Mouse (Mus musculus): ENCODE results near the gene Arl4c.

DNA sequence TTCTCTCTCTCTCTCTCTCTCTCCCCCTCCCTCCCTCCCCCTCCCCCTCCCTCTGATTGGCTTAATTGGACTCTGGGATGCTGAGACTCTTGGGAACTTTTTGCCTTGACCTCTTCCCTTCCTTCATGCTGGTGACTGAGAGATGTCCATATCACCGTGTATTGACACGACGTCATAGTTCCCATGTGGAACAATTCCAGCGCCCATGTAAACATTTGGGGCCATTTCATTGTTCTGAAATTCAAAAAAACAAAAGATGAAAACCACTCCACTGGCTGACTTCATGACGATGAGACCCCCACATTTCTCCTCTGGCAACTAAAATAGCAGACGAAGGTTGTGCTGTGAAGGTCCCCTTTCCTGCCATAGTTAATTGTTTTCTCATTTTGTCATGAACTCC is 69.2 kb downstream of the Arl4c start:
- no peak for TF ChIP-seq CTCF (IDR thresholded peaks at IDR 0.05; ENCODE audit: borderline replicate concordance, insufficient read depth, low read depth, low read length)
- no peak for TF ChIP-seq POLR2A (IDR thresholded peaks at IDR 0.05; ENCODE audit: borderline replicate concordance, insufficient read depth, low read length)
